Mouse (Mus musculus): ENCODE results near the gene Zfp282. TPM values are rescaled to one million over a fixed set of nuclear protein-coding genes. Genes with fewer than 3 reads are reported as not detected.
"Not testable (repeated sequence)": the region's sequence is repeated elsewhere in the genome, so short reads cannot be mapped to it uniquely, and the experiment has no call there.

Gene Zfp282
- polyA plus RNA-seq, 1 experiment from 2014 or later = 12.4 TPM

DNA sequence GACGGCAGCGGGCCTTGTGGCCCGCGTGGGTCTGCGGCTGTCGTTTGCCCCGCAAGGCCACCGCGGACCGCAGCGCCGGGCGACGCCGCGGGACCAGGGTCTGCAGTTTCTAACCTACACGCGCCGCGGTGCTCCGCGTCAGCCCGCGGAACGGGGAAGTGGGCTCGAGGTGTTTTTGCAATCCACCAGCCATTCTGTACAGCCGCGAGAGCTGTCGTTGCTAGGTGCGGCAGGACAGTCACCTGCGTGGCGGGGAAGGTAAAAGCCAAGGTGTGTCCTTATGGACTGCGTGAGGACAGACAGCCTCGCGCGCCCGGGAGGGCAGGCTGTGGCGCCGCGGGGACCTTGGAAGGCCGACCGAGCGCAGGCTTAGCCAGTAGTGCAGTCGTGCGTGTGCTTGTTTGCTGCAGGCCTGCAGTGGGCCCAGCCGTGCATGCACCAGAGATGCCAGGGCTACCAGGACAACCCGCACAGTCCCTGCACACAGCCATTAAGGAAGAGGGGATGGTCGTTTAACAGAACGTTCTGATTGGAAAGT, 41.0 kb upstream of the Zfp282 start:
- Histone ChIP-seq H3K36me3 (ENCODE audit: insufficient read depth, low read length) (no peaks in the 10 kb centered on the region), H3K27ac (peak overlapping the region; percentile 97), H3K4me1 (replicated peaks; ENCODE audit: insufficient read depth, low read length) (no peaks in the 10 kb centered on the region), H3K9me3 (replicated peaks; ENCODE audit: low read length) (no peaks in the 10 kb centered on the region), H3K4me3 (replicated peaks; ENCODE audit: low read depth, low read length) (peak overlapping the region; percentile 83), H3K4me2 (ENCODE audit: low read length) (peak overlapping the region; percentile 78), H3K27me3 (ENCODE audit: insufficient read depth, low read length) (no peaks in the 10 kb centered on the region), H3K9ac (ENCODE audit: low read depth, low read length) (peak overlapping the region; percentile 93)
- peak; percentile 79 for ATAC-seq (replicated peaks; ENCODE audit: low FRiP score, low read depth)
- WGBS = under 1% methylated on average over 49 of the region's 49 CpGs
- DNase-seq (ENCODE audit: low spot score) = peak; percentile 73
- no peak for TF ChIP-seq CTCF (IDR thresholded peaks at IDR 0.05; ENCODE audit: low read depth)

DNA sequence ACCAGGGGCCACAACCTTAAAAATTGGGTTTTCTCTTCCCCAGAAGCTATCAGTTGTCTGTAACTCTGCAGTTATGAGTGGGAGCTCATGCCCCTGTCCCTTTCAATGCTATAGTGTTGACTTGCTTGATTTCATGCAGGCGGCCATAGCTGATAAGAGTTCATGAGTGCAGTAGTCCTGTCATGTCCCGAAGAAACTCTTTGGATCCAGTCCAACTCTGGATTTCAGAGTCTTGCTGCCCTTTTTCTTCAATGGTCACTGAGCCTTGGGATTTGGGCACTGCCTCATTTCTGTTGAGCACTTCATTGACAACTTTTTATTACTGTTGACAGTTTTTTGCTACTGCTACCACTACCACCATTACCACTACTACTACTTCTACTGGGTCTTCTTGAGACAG, 39.4 kb upstream of the Zfp282 start:
- no peak overlapping the region for H3K27ac ChIP-seq
- H3K27me3 ChIP-seq (ENCODE audit: insufficient read depth, low read length) = no peaks in the 10 kb centered on the region
- H3K4me3 ChIP-seq (replicated peaks; ENCODE audit: low read depth, low read length) = no peak overlapping the region
- H3K9ac ChIP-seq (ENCODE audit: low read depth, low read length) = no peak overlapping the region
- no peaks in the 10 kb centered on the region for H3K9me3 ChIP-seq (replicated peaks; ENCODE audit: low read length)
- ATAC-seq (replicated peaks; ENCODE audit: low FRiP score, low read depth) (no peak), DNase-seq (ENCODE audit: low spot score) (no peak)
- 67% methylated on average over 2 of the region's 2 CpGs for WGBS
- no peak for TF ChIP-seq CTCF (IDR thresholded peaks at IDR 0.05; ENCODE audit: low read depth)
- no peaks in the 10 kb centered on the region for H3K36me3 ChIP-seq (ENCODE audit: insufficient read depth, low read length)
- H3K4me1 ChIP-seq (replicated peaks; ENCODE audit: insufficient read depth, low read length) = no peaks in the 10 kb centered on the region
- no peak overlapping the region for H3K4me2 ChIP-seq (ENCODE audit: low read length)

DNA sequence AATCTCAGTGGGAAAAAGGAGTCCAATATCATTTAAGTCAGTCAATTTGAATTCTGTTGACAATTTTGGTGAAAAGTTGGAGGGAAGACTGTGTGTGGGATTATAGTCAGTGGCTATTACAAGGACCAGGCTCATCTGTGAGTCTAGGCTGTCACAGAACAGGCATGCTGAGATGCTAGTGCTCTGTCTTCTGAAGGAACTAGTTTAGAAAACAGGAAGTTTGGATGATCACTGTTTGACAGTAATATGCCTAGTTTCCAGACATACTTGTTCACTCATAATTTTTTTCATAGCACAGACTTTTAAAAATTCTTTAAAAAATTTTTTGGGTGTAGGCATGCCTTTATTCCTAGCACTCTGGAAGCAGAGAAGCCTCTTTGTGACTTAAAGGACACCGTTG, 35.9 kb upstream of the Zfp282 start:
- Histone ChIP-seq H3K4me2 (ENCODE audit: low read length) (no peak overlapping the region), H3K36me3 (ENCODE audit: insufficient read depth, low read length) (no peaks in the 10 kb centered on the region), H3K27ac (no peak overlapping the region), H3K9ac (ENCODE audit: low read depth, low read length) (no peak overlapping the region), H3K4me3 (replicated peaks; ENCODE audit: low read depth, low read length) (no peak overlapping the region), H3K9me3 (replicated peaks; ENCODE audit: low read length) (no peaks in the 10 kb centered on the region), H3K27me3 (ENCODE audit: insufficient read depth, low read length) (no peaks in the 10 kb centered on the region), H3K4me1 (replicated peaks; ENCODE audit: insufficient read depth, low read length) (no peaks in the 10 kb centered on the region)
- WGBS = 95% methylated on average over 1 of the region's 1 CpGs
- no peak for TF ChIP-seq CTCF (IDR thresholded peaks at IDR 0.05; ENCODE audit: low read depth)
- ATAC-seq (replicated peaks; ENCODE audit: low FRiP score, low read depth) = no peak
- DNase-seq (ENCODE audit: low spot score) = no peak

DNA sequence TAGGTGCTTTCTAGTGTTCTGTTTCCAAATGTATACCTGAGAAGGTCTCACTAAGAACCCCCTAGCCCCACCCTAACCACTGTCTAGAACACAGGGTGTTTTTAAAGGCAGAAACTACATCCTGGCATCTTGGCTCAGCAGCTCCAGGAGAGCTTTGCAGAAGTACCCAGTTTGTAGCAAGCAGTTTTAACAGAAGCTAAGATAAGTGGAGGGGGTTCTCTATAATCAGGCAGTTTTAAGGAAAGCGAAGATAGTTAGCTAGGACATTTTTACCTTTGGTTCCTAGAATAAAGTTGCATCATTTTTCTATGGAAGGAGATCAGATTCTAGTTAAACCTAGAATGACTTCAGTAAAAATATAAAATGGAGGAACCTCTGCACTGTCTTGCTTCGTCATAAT, 35.2 kb upstream of the Zfp282 start:
- TF ChIP-seq CTCF (IDR thresholded peaks at IDR 0.05; ENCODE audit: low read depth) = no peak
- WGBS = 97% methylated on average over 2 of the region's 2 CpGs
- Histone ChIP-seq H3K27me3 (ENCODE audit: insufficient read depth, low read length) (no peaks in the 10 kb centered on the region), H3K4me3 (replicated peaks; ENCODE audit: low read depth, low read length) (no peak overlapping the region), H3K9me3 (replicated peaks; ENCODE audit: low read length) (no peaks in the 10 kb centered on the region), H3K9ac (ENCODE audit: low read depth, low read length) (no peak overlapping the region), H3K27ac (no peak overlapping the region), H3K36me3 (ENCODE audit: insufficient read depth, low read length) (no peaks in the 10 kb centered on the region), H3K4me1 (replicated peaks; ENCODE audit: insufficient read depth, low read length) (no peaks in the 10 kb centered on the region), H3K4me2 (ENCODE audit: low read length) (no peak overlapping the region)
- ATAC-seq (replicated peaks; ENCODE audit: low FRiP score, low read depth) = no peak
- DNase-seq (ENCODE audit: low spot score) = no peak

DNA sequence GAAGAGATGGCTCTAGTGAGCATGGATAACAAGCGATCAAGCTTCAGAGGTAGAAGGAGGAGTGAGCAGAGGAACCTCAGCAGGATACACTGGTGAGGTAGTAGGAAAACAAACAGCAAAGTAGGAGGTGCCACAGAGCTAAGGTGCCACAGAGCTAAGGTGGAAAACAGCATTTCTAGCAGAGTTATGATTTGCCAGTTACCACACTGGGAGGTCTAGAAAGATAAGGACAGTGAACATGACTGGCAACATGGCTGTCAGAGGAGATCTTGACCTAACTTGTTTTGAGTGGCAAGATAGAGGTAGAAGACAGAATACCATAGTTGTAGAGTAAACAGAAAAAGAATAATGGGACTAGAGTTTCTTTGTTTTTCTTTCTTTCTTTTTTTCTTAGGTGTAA, 34.7 kb upstream of the Zfp282 start:
- Histone ChIP-seq H3K27me3 (ENCODE audit: insufficient read depth, low read length) (no peaks in the 10 kb centered on the region), H3K36me3 (ENCODE audit: insufficient read depth, low read length) (no peaks in the 10 kb centered on the region), H3K4me2 (ENCODE audit: low read length) (no peak overlapping the region), H3K4me3 (replicated peaks; ENCODE audit: low read depth, low read length) (no peak overlapping the region), H3K9me3 (replicated peaks; ENCODE audit: low read length) (no peaks in the 10 kb centered on the region), H3K4me1 (replicated peaks; ENCODE audit: insufficient read depth, low read length) (no peaks in the 10 kb centered on the region), H3K9ac (ENCODE audit: low read depth, low read length) (no peak overlapping the region), H3K27ac (no peak overlapping the region)
- ATAC-seq (replicated peaks; ENCODE audit: low FRiP score, low read depth) (no peak), DNase-seq (ENCODE audit: low spot score) (no peak)
- WGBS = 94% methylated on average over 1 of the region's 1 CpGs
- no peak for TF ChIP-seq CTCF (IDR thresholded peaks at IDR 0.05; ENCODE audit: low read depth)

DNA sequence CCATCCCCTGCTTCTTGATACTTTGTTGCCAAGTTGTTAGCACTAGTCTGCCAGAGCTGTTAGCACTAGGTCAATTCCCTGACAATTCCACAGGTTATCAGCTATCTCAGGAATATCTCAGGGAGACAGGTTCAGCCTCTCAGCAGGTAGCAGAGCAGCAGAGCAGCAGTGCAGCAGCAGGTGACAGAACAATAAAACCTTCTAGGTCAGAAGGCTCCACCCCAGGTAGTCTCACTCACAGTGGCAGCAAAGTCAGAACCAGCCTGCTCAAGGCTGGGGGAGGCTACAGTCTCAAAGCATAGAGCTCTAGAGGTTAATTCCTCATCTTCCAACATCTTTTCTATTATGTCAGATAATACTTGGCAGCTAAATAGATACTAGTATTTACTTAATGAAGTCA, 31.2 kb upstream of the Zfp282 start:
- Histone ChIP-seq H3K27me3 (ENCODE audit: insufficient read depth, low read length) (no peaks in the 10 kb centered on the region), H3K9ac (ENCODE audit: low read depth, low read length) (no peak overlapping the region), H3K4me1 (replicated peaks; ENCODE audit: insufficient read depth, low read length) (no peaks in the 10 kb centered on the region), H3K27ac (no peak overlapping the region), H3K9me3 (replicated peaks; ENCODE audit: low read length) (no peaks in the 10 kb centered on the region), H3K4me3 (replicated peaks; ENCODE audit: low read depth, low read length) (no peak overlapping the region), H3K36me3 (ENCODE audit: insufficient read depth, low read length) (no peaks in the 10 kb centered on the region), H3K4me2 (ENCODE audit: low read length) (no peak overlapping the region)
- TF ChIP-seq CTCF (IDR thresholded peaks at IDR 0.05; ENCODE audit: low read depth) = no peak
- no peak for ATAC-seq (replicated peaks; ENCODE audit: low FRiP score, low read depth)
- DNase-seq (ENCODE audit: low spot score) = no peak

DNA sequence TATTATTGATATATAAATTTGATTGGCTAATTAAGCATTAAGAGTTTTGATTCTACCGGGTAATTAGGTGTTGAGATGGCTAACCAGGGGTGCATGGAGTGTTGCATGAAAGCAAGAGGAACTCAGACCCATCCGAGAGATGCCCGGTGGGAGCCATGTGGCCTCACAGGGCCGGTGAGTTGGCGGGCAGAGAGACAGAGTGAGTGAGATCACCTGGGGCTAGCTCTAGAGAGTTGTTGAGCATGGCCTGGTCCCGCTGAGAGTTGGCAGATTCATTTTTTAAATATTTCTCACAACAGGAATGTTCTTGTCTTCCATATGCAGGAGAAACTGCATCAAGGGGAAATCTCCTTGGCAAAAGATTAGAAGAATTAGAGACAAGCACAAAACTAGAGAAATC, 19.8 kb upstream of the Zfp282 start:
- no peak for TF ChIP-seq CTCF (IDR thresholded peaks at IDR 0.05; ENCODE audit: low read depth)
- Histone ChIP-seq H3K4me1 (replicated peaks; ENCODE audit: insufficient read depth, low read length) (no peaks in the 10 kb centered on the region), H3K36me3 (ENCODE audit: insufficient read depth, low read length) (peaks cover 7% of the 10 kb centered on the region; the same call in 1 of the 2 replicates), H3K4me3 (replicated peaks; ENCODE audit: low read depth, low read length) (no peak overlapping the region), H3K27me3 (ENCODE audit: insufficient read depth, low read length) (no peaks in the 10 kb centered on the region), H3K27ac (no peak overlapping the region), H3K4me2 (ENCODE audit: low read length) (no peak overlapping the region), H3K9ac (ENCODE audit: low read depth, low read length) (no peak overlapping the region), H3K9me3 (replicated peaks; ENCODE audit: low read length) (no peaks in the 10 kb centered on the region)
- ATAC-seq (replicated peaks; ENCODE audit: low FRiP score, low read depth) (no peak), DNase-seq (ENCODE audit: low spot score) (no peak)
- 95% methylated on average over 6 of the region's 6 CpGs for WGBS

DNA sequence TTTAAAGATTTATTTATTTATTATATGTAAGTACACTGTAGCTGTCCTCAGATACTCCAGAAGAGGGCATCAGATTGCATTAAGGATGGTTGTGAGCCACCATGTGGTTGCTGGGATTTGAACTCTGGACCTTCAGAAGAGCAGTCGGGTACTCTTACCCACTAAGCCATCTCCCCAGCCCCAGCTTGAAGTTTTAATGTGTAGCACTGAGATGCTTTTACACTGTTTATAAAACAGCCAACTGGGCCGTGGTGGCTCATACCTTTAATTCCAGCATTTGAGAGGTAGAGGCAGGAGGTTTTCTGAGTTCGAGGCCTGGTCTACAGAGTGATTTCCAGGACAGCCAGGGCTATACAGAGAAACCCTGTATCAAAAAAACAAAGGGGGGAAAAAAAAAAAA, 19.3 kb upstream of the Zfp282 start:
- H3K9ac ChIP-seq (ENCODE audit: low read depth, low read length); H3K9me3 ChIP-seq (replicated peaks; ENCODE audit: low read length); H3K4me2 ChIP-seq (ENCODE audit: low read length); ATAC-seq (replicated peaks; ENCODE audit: low FRiP score, low read depth); H3K27me3 ChIP-seq (ENCODE audit: insufficient read depth, low read length); H3K4me3 ChIP-seq (replicated peaks; ENCODE audit: low read depth, low read length); H3K4me1 ChIP-seq (replicated peaks; ENCODE audit: insufficient read depth, low read length); DNase-seq (ENCODE audit: low spot score); H3K27ac ChIP-seq; H3K36me3 ChIP-seq (ENCODE audit: insufficient read depth, low read length): not testable (repeated sequence)
- 85% methylated on average over 3 of the region's 3 CpGs for WGBS

All from kidney, postnatal 0 days (tissue).